Mouse (Mus musculus) megakaryocyte, adult 5-6 weeks (primary cell): ENCODE measurements around the gene Dvl3. TPM values are rescaled to one million over a fixed set of nuclear protein-coding genes. Genes with fewer than 3 reads are reported as not detected.

Experiments
- ATAC-seq: 2 replicates; pipeline ENCODE4 v1.8.0; 2016; ENCODE audit warnings: mild to moderate bottlenecking, inconsistent platforms; ENCODE audit not compliant: poor library complexity, severe bottlenecking
- total RNA-seq, 2 experiments: library from RNA; stranded (forward) in 1 of 2; stranded (reverse) in 1 of 2; fragments of 153-499, 151-499 nt in 1 of 2; fragments of 221-1000, 200-1000 nt in 1 of 2; gene quantifications; 2 replicates each; pipeline versions ENCODE4 v1.2.3 to v1.2.4; 2015 to 2017

The Dvl3 gene
- total RNA-seq, 2 experiments from 2014 or later: 2.6 to 22.4 TPM

DNA sequence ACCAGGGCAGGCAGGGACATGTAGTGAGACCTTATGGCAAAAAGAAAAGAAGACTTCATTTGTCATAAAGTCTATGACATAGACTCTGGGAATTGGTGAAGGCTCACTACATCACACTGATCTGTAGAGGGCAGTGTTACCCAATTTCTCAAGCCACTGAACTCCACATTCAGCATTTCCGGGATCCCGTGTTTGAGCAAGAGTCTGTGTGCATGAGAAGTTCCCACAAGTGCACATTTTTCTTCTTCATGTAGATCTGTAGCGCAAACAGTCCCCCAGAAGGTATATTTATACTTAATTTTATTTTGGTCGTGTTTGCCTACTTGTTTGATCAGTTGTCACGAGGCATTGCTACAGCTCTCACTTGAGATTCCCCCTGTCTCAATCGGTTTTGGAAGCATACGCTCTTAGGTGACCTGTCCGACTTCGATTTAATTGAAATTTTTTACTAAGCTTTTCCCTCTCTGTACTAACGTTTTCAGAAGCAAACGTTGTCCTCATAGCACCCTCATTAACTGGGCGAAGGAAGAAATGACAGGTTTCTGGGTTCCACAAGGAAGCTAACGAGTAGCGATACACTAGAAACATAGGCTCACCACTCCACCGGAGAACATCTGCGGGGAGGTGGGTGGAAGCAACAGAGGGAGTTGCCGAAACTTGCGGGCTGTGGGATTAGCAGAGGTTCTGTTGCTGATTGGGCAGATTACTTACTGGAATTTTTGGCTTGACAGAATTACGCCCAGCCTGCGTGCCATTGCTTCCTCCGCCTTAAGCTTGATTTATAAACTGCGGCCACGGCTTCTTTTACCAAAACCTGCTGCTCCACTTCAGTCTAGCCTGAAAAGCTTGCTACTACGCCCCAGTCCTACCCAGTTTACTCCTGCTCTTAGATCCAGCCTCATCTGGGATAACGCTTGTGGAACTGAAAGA lies 19.8 kb upstream of the Dvl3 start:
- peak; percentile 75 for ATAC-seq

DNA sequence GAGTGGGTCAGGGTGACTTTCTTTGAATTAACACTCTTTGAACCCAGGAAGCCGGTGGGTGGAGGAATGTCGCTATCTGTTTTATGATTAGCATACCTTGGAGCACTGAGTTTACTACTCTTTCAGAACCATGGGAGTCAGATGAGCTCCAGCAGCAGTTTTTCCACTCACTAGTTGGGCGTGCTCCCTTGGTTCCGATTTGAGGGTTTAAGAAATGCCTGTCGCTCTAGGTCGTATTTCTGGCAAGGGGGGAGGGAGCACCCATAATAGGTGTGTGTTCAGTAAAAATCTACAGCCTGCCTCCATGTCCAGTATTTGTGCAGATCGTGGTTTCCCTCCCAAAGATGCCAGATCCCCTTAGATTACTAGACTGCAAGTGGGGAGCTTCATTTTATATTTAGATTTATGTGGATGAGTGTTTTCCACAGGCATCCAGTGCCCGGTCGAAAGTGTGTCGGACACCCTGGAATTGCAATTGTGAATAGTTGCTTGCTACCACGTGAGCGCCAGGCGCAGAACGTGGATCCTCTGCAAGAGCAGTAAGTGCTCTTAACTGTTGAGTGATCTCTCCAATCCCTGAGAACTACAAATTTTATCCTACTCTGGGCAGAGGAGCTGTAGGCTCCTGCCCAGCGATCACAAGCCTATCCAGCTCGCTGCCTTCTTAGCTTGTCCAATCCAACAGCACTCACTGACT lies 18.7 kb upstream of the Dvl3 start:
- ATAC-seq: no peak; the same call in 1 of the 2 replicates

DNA sequence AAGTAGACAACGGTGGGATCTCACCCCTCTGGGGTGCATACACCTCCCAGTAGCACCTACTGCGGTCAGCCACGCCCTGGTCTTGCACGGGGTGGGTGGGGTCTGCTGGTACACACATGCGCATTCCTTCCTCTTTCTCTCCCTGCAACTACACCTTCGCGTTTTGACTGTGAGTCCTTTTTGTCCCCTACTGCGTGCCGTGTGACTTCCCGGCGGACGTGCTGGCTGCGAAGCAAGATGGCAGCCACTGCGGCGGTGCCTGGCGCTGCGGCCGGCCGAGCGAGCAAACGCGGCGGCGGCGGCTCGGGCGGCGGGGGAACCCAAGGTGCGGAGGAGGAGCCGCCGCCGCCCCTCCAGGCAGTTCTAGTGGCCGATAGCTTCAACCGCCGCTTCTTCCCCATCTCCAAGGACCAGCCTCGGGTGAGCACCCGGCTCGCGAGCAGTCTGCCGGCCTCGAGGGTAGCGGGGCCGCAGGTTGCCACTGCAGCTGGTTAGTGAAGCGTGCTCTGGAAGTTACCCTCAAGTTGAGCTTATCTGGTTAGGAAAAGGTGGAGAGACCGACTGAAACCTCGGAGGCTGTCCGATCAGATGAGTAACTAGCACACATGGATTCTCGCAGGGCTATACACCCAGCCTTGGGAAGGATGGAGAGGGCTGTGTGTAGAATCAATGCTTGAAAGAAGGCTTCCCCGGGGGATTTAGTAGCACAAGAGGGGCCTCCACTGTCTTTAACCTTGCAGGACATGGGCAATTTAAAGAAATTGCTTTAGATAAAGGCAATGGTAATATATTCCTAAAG lies 17.9 kb upstream of the Dvl3 start, which contains the start of gene Eif2b5:
Eif2b5 (plus strand) TSS at position 141 of the 799 bp plus-strand sequence.
- ATAC-seq: peak; percentile 96

DNA sequence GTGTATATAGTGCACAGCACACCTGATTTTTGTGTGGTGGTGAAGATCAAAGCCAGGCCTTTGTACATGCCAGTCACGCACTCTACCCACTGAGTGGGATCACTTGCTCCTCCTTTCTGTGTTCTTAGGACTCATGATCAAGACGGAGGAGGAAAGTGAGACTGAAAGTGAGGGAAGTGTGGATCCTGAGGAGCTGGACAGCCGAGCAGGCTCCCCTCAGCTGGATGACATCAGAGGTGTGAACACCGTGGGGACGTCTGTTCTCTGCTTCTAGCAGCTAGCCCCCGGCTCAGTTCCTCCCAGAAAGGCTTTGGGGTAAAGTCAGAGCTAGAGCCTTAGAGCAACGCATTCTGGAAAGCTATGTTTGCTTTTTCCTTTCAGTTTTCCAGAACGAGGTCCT lies 10.8 kb upstream of the Dvl3 start:
- ATAC-seq: no peak

DNA sequence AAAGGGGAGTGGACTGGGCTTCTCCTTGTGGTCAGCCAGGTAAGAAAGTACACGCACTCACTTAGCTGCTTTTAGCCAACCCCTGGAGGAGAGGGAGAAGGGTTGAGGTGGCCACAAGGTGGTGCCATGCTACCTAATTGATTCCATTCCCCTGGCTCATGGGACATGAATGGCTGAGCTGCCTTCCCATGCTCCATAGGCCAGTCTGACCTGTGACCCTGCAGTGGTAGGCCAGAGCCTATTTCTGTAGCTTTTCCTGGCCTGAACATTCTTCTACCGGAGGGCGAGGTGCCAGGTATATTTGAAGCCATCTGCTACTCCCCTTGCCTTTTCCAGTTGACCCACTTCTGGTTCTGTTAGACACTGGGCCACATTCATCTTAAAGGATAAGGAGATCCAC lies 7.4 kb upstream of the Dvl3 start:
- ATAC-seq: peak; percentile 38; the same call in 1 of the 2 replicates

DNA sequence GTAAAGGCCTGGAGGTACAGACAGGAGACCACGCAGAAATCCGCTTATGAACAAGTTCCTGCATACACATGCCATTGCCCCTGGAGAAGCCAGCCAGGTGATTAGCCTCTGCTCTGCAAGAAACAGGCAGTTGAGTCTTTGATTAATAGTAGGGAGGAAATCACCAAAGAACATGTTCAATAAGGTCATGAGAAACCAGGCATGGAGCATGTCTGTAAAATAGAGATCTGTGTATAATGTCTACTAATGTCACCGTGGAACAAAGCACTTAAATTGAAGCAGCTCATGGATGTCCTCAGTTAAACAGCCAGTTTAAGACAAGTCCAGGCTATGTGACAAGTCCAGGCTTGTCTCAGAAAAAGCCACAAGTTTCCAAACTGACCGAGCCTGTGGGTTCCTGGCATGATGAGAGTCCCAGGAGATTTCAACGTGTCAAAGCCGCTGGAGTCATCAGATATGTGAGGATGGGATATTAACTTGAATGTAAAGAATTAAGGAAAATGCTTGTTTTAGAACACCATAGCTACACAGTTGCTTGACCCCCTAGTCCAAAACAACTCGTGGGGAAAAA lies 5.4 kb upstream of the Dvl3 start:
- no peak for ATAC-seq

DNA sequence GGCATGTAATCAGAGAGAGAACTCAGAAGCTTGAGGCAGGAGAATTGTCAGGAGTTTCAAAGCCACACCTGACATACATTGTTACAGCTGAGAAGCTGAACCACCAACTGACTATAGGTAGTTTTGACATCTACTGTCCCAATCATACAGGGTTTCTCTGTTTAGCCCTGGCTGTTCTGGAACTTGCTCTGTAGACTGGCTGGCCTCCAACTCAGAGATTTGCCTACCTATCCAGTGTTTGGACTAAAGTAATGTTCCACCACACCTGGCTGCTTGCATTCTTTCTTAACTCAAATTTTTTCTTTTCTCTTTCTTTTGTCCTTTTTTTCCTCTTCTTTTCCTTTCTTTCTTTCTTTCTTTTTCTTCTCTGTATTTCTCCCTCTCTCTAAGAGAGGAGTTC lies 750 bp upstream of the Dvl3 start:
- no peak for ATAC-seq

DNA sequence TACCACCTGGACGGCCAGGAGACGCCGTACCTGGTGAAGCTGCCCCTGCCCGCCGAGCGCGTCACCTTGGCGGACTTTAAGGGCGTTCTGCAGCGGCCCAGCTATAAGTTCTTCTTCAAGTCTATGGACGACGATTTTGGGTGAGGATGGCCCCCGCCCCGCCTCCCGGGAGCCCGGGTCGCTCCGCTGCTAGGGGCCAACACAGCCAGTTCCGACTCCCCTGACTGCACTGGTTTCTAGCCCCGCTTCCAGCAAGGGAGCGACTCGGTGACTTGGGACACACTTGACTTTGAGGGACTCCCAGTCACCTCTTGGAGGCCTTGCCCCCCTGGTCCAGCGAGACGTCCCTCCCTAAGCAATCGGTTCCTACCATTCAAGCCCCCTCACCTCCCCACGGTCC lies 434 bp downstream of the Dvl3 start:
- peak; percentile 26 for ATAC-seq

DNA sequence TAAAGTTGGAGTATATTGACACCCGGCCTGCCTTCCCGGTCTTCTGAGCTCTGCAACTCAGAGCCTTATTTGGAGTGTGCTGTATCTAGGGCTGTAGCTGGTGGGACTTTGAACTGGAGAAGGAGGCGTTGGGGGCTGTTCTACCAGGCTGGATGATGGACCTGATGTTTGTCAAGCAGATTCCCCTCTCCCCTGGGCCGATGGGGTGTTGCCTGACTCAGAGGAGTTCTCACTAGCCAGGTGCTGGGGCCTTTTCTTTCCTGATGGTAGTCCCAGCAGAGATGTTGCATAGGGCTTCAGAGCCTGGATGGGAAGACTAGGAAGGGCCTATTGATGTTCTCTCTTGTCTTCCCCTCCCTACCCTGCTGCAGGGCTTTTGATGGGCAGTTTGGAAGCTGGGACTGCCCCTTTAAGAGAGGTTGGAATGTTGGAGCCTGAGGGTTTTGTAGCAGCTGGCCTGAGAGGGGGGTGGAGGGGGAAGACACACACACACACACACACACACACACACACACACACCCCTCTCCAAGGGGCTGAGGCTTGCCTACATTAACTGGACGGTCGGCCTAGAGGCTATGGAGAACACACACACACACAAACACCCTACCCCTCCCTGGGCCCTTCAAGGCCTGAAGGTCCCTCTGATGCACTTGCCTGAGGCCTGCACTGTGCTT lies 1.1 kb downstream of the Dvl3 start:
- no peak for ATAC-seq

DNA sequence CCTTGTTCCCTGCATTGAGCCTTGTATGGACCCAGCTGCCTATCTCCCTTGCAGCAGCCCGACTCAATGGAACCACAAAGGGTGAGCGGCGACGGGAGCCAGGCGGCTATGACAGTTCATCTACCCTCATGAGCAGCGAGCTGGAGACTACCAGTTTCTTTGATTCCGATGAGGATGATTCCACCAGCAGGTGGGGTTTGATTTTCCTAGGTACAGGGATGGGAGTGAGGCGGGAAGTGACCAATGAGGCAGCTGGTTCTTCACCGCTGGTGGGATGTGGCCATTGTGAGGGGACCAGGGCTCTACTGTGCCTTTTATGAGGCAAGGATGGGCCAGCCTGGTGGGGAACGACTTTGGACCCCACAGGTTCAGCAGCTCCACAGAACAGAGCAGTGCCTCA lies 7.1 kb downstream of the Dvl3 start:
- ATAC-seq: no peak

DNA sequence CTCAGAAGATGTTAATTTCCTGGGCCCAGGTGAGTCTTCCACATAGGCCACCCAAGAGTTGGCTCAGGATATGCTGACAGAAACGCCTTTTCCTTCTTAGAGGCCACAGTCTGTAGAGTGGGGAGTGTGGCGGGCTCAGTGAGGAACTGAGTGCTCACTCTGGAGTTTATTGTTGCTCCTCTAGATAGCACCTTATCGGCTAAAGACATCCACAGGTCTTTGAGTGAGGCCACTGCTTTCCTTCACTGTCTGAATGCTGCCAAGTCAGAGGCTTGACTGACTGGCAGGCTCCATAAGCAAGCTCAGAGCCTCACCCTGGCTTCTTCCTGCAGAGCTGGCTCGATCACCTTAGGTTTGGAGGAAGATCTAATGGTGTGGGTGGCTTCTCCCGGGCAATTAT lies 12.0 kb downstream of the Dvl3 start:
- no peak for ATAC-seq

DNA sequence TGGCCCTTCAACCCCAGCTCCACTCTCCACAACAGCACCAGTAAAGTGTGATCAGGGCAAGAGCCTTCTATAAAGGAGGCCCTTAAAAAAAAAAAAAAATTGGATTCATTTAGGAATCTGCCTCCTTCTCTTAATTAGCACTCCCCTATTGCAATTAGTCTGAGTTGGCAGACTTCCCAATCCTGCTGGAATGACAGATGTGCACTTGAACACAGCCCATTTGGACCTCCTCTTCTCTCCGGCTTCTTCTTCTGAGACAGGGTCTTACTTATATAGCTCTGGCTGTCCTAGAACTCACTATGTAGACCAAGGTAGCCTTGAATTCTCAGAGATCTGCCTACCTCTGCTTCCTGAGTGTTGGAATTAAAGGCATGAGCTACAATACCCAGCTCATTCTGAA lies 12.6 kb downstream of the Dvl3 start:
- no peak for ATAC-seq

DNA sequence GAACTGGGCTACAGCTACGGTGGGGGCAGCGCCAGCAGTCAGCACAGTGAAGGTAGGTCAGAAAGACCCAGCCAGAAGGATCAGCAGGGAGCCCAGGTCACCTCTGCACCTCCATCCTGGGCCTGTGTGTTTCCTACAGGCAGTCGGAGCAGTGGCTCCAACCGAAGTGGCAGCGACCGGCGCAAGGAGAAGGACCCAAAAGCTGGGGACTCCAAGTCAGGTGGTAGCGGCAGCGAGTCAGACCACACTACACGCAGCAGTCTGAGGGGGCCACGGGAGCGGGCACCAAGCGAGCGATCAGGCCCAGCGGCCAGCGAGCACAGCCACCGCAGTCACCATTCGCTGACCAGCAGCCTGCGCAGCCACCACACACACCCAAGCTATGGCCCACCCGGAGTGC lies 14.2 kb downstream of the Dvl3 start:
- no peak for ATAC-seq

DNA sequence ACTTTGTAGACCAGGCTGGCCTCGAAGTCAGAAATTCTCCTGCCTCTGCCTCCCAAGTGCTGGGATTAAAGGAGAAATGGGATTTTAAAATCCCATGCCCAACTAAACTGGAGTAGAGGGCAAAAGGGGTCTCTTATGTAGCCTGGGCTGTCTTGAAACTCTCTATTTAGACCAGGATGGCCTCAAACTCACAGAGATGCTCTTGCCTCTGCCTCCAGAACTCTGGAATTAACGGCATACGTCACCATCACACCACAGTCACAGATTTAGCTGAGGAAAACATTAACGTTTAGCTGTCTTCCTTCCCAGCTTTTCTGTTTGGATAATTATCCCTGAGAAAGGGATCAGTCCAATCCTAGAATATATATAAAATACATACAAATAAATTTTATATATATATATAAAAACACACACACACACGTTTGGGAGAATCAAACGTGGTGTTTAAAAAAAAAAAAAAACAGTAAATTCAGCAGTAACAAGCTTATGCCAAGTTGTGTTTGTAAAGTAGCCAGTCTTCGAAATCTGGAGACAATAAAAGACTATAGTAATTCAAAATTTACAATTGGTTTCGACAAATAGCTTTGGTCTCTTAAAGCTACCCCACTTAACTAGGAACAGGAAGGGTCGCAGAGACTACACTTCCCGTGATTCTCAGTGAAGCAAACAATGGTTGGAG lies 18.0 kb downstream of the Dvl3 start:
- no peak for ATAC-seq

DNA sequence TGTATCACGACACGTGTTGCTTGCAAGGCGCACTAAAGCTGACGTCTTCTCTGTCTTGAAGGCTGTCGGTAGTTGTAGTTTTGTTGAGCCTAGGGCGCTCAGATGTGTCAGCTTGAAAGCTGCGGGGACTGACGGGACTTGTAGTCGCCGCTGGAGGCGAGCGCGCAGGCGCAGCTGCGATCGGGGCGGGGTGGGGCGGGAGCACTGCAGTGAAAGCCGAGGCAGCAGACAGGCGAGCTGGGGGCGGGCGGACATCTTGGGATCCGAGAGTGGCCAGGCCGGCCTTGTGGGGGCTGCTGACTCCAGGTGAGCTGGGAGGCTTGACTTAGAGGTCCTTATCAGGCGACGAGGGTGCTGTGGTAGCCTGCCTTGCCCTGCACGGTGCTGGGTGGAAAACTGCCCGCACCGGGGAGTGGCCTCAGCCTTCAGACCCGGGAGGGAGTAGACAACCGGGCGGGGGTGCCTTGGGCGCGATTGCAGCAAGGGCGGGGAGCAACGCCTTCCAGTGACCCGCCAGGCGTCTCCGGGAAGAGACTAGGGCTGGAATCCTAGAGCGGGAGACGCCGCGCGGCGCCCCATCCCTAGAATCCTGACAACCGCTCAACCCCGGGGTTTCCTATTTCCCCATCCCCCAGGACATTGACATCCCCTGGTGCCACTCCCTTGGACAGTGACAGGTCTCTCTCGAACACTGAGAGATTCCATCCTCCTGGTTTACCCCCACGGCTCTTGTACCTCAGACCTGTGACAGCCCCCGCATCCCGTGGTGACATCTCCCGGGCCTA lies 18.7 kb downstream of the Dvl3 start, which contains the start of gene Ap2m1:
Ap2m1 (plus strand) TSS at position 183 of the 785 bp plus-strand sequence.
- ATAC-seq: peak; percentile 96

DNA sequence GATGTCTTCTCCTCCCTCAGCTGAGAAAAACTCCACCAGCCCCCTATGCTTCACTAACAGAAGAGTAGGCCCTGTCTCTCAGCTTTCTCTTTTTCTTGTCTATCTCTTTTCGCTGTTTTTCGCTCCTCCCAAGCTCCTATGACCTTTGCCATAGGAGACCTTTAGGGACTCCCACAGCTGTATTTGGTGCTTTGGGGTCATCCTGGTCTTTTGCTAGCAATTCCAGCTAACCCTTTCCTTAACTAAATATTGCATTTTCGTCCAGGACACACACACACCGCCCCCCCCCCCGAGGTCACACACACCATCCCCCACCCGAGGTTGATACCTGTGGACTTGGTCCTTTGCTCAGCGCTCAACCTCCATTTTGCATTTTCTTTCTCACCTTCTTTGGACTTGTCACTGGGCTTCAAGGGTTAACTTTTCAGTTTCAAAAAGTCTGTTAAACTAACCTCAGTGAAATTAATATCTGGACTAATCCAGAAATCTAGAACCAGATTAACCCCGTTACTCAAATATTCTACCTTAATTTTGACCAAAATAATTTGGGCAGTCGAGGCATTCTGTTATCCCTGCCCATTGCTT lies 19.4 kb downstream of the Dvl3 start:
- ATAC-seq: no peak

DNA sequence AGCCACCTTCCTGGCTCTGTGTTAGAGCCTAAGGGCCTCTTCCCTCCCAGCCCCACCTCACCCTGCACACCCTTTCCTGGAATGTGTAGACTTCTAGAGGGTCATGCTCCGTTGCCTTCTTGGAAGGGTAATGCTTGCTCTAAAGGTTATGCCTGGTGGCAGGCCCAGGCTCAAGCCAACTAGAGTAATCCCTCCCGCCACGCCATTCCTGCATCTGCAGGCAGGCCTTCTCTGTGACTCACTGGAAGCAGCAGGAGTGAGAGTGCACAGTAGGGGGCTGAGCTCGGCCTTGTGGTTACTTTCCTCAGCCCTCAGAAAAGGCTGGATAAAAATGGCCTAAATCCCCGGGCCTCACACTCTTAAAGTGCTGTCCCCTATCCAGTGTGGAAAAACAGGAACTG lies 20.3 kb downstream of the Dvl3 start:
- ATAC-seq: no peak

DNA sequence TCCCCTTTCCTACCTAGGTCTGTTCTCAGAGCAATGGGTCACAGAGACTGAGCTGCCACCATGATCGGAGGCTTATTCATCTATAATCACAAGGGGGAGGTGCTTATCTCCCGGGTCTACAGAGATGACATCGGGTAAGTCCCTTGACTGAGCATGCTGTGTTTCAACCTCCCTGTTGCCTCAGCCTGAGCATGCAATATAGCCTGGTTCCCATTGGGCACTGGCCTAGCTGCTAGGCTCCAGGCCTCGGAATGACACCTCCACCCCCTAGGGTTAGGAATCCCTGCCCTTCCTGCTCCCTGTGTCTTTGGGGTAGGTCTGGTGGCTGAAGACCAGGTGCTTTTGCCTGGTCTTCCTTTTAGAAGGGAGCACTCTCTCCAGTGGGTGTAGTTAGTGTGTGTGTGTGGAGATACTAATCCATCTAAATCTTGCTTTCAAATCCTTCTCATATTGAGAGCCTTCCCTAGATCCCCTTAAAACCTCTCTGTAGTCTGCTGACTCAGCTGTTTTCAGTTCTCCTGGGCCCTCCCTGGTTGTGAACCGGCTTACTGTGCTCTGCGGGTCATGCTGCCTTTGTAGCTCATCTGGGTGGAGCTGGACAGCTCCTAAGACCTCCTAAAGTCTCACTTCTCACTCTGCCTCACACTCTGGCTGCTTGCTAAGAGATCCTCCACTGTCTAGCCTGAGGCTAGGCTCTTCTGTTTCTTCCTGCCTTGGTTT lies 21.0 kb downstream of the Dvl3 start:
- ATAC-seq: peak; percentile 17
